Mouse (Mus musculus) CH12.LX (cell line): ENCODE measurements around the gene Morn5. TPM values are rescaled to one million over a fixed set of nuclear protein-coding genes. Genes with fewer than 3 reads are reported as not detected.

Source experiments
- DNase-seq: peaks from one replicate; pipeline ENCODE4 v3.0.0-alpha.2; 2013; ENCODE audit errors: extremely low read depth
- H3K27ac ChIP-seq: 2 replicates; pipeline ENCODE4 v1.5.1; 2012; ENCODE audit warnings: low read depth, mild to moderate bottlenecking, control low read depth, moderate library complexity; ENCODE audit not compliant: insufficient read depth
- H3K27me3 ChIP-seq: replicated peaks from 2 replicates; pipeline ENCODE3; 2012; ENCODE audit warnings: inconsistent platforms
- H3K36me3 ChIP-seq, 2 experiments: replicated peaks in 1 of 2; 2 replicates each; pipeline versions ENCODE3 to v1.6.1; 2012; ENCODE audit warnings: inconsistent platforms in 1 of 2, low read length in 1 of 2, mild to moderate bottlenecking in 1 of 2, mixed read lengths in 1 of 2, moderate library complexity in 1 of 2; ENCODE audit not compliant: control insufficient read depth in 1 of 2, insufficient read depth in 1 of 2
- H3K4me1 ChIP-seq, 2 experiments: 2 replicates each; pipeline ENCODE4 v1.6.1; 2012; ENCODE audit warnings: inconsistent platforms in 1 of 2, moderate library complexity in 1 of 2; ENCODE audit not compliant: insufficient read depth in 2 of 2, control insufficient read depth in 1 of 2
- H3K4me2 ChIP-seq: 2 replicates; pipeline ENCODE4 v1.6.1; 2012; ENCODE audit warnings: low read depth, mild to moderate bottlenecking, control low read depth; ENCODE audit not compliant: poor library complexity, insufficient read depth, severe bottlenecking
- H3K4me3 ChIP-seq, 3 experiments: fragments of 150-350 bp in 1 of 3; sonication (generic) in 1 of 3; replicated peaks in 1 of 3; 2 replicates each; pipeline versions ENCODE3 to v1.5.1; 2011 to 2012; ENCODE audit warnings: low read depth in 2 of 3, low read length in 2 of 3, mild to moderate bottlenecking in 2 of 3, moderate library complexity in 2 of 3, control low read depth in 1 of 3, improper control_type of control experiment in 1 of 3, inconsistent platforms in 1 of 3, mixed read lengths in 1 of 3; ENCODE audit not compliant: poor library complexity in 1 of 3
- H3K79me2 ChIP-seq: replicated peaks from 2 replicates; pipeline ENCODE4 v1.6.1; 2012; ENCODE audit warnings: mild to moderate bottlenecking, moderate library complexity; ENCODE audit not compliant: control insufficient read depth, poor library complexity, insufficient read depth, severe bottlenecking; ENCODE audit errors: extremely low read depth
- H3K9ac ChIP-seq: 2 replicates; pipeline ENCODE4 v1.6.1; 2012; ENCODE audit warnings: low read depth, mild to moderate bottlenecking, control low read depth, moderate library complexity; ENCODE audit not compliant: insufficient read depth
- H3K9me3 ChIP-seq: replicated peaks from 2 replicates; pipeline ENCODE3; 2012; ENCODE audit warnings: low read length, inconsistent platforms, mixed read lengths
- BHLHE40 ChIP-seq: IDR thresholded peaks from 2 replicates; pipeline ENCODE4 v1.6.1; 2011; ENCODE audit warnings: mild to moderate bottlenecking, low read depth, low read length, improper control_type of control experiment
- CTCF ChIP-seq, 2 experiments: IDR thresholded peaks in 1 of 2; conservative IDR thresholded peaks in 1 of 2; 2 replicates each; pipeline ENCODE4 v1.5.1; 2011 to 2012; ENCODE audit warnings: low read depth in 2 of 2, low read length in 2 of 2, improper control_type of control experiment in 1 of 2, inconsistent platforms in 1 of 2, mild to moderate bottlenecking in 1 of 2, moderate library complexity in 1 of 2
- ETS1 ChIP-seq: conservative IDR thresholded peaks from 2 replicates; pipeline ENCODE4 v1.6.1; 2012; ENCODE audit warnings: low read depth, mild to moderate bottlenecking, inconsistent platforms, low read length, improper control_type of control experiment, moderate library complexity
- GABPA ChIP-seq: IDR thresholded peaks from 2 replicates; pipeline ENCODE4 v1.6.1; 2012; ENCODE audit warnings: low read depth, low read length, improper control_type of control experiment, inconsistent platforms; ENCODE audit not compliant: insufficient replicate concordance
- HCFC1 ChIP-seq: IDR thresholded peaks from 2 replicates; pipeline ENCODE4 v1.6.1; 2012; ENCODE audit warnings: low read depth, mild to moderate bottlenecking, inconsistent platforms, low read length, improper control_type of control experiment
- IRF4 ChIP-seq: IDR thresholded peaks from 2 replicates; pipeline ENCODE4 v1.6.1; 2014; ENCODE audit warnings: low read depth, mild to moderate bottlenecking, inconsistent platforms, low read length, improper control_type of control experiment
- KAT2A ChIP-seq: IDR thresholded peaks from 2 replicates; pipeline ENCODE4 v1.6.1; 2012; ENCODE audit warnings: low read length, improper control_type of control experiment, inconsistent platforms; ENCODE audit not compliant: insufficient replicate concordance
- MAZ ChIP-seq: IDR thresholded peaks from 2 replicates; pipeline ENCODE4 v1.6.1; 2012; ENCODE audit warnings: low read depth, mild to moderate bottlenecking, inconsistent platforms, low read length, improper control_type of control experiment, moderate library complexity
- NRF1 ChIP-seq: IDR thresholded peaks from 2 replicates; pipeline ENCODE4 v1.6.1; 2014; ENCODE audit warnings: low read depth, mild to moderate bottlenecking, inconsistent platforms, low read length, improper control_type of control experiment, moderate library complexity
- RAD21 ChIP-seq: IDR thresholded peaks from 2 replicates; pipeline ENCODE4 v1.6.1; 2011; ENCODE audit warnings: low read depth, mild to moderate bottlenecking, low read length, improper control_type of control experiment, moderate library complexity
- RCOR1 ChIP-seq: conservative IDR thresholded peaks from 2 replicates; pipeline ENCODE4 v1.6.1; 2012; ENCODE audit warnings: low read depth, mild to moderate bottlenecking, inconsistent platforms, low read length, improper control_type of control experiment
- SIN3A ChIP-seq: IDR thresholded peaks from 2 replicates; pipeline ENCODE4 v1.6.1; 2012; ENCODE audit warnings: low read length, improper control_type of control experiment, inconsistent platforms
- SMC3 ChIP-seq: IDR thresholded peaks from 2 replicates; pipeline ENCODE4 v1.6.1; 2011; ENCODE audit warnings: low read depth, low read length, improper control_type of control experiment
- TBP ChIP-seq: conservative IDR thresholded peaks from 2 replicates; pipeline ENCODE4 v1.6.1; 2011; ENCODE audit warnings: low read depth, low read length, improper control_type of control experiment
- TCF12 ChIP-seq: IDR thresholded peaks from 2 replicates; pipeline ENCODE4 v1.6.1; 2014; ENCODE audit warnings: low read depth, mild to moderate bottlenecking, inconsistent platforms, low read length, improper control_type of control experiment
- USF1 ChIP-seq: IDR thresholded peaks from 2 replicates; pipeline ENCODE4 v1.6.1; 2014; ENCODE audit warnings: low read depth, mild to moderate bottlenecking, inconsistent platforms, low read length, improper control_type of control experiment
- USF2 ChIP-seq: conservative IDR thresholded peaks from 2 replicates; pipeline ENCODE4 v1.6.1; 2011; ENCODE audit warnings: low read depth, low read length, improper control_type of control experiment
- ZC3H11A ChIP-seq: IDR thresholded peaks from 2 replicates; pipeline ENCODE4 v1.6.1; 2012; ENCODE audit warnings: low read depth, mild to moderate bottlenecking, inconsistent platforms, low read length, improper control_type of control experiment
- ZNF384 ChIP-seq: IDR thresholded peaks from 2 replicates; pipeline ENCODE4 v1.6.1; 2012; ENCODE audit warnings: low read depth, low read length, improper control_type of control experiment, inconsistent platforms
- dilution Hi-C: fragments of 300-500 bp; cut with MboI; formaldehyde crosslinking; loops from 2 replicates; pipeline ENCODE4 v1.14.3; 2020; ENCODE audit warnings: low sequenced_read_pairs; ENCODE audit not compliant: extremely low pct_unique_long_range_greater_than_20kb, extremely low pct_ligation_motif_present
- in situ Hi-C: fragments of 300-500 bp; cut with MboI; formaldehyde crosslinking; loops from 3 replicates; pipeline ENCODE4 v1.14.3; 2019; ENCODE audit warnings: low sequenced_read_pairs, low pct_ligation_motif_present, low pct_unique_long_range_greater_than_20kb, mixed read lengths
- polyA plus RNA-seq: library from polyadenylated mRNA; unstranded; fragments of >175 nt; gene quantifications from 2 replicates; pipeline ENCODE4 v1.2.1, GENCODE M21; 2012; ENCODE audit warnings: low read depth; ENCODE audit not compliant: insufficient read length
- total RNA-seq, 2 experiments: library from RNA; depleted of rRNA; stranded (reverse); fragments of 300-350 nt in 1 of 2; fragments of >200 nt in 1 of 2; gene quantifications; 2 replicates each; pipeline ENCODE4 v1.2.3; 2012 to 2014

The Morn5 gene
- total and polyA plus RNA-seq, 3 experiments: 0.38 TPM; not detected in 2

DNA sequence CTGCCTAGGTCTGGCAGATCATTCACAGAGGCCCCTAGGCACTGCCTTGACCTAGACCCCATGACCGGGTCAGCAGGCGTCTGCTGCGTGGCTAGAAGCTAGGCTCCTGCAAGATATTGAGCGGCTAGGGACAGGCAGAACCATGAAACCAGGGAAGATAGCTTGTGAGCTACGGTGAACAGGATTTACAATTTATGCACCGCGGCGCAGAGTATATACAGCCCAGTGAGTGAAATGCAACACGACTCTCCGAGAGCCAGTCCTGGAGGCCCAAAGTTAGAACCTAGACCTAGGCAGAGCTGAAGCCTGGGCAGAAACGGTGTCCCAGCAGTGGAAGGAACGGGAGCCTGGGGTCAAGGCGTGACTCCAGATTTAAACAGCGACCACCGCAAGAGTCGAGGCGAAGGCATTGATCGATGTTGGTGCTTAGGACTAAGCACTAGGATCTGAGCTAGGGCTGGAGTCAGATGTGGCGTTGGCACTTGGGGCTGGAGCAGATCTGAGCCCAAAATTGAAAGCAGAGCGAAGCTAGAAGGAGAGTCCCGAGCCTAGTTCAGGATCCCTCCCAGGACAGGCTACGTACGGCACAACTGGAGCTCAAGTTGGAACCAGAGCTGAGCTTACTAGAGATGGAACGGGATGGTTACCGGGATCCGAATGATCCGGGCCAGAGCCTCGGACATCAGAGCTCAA lies 52.8 kb downstream of the Morn5 start:
- H3K9me3 ChIP-seq: peaks cover 3% of the 10 kb centered on the region
- no peak overlapping the region for H3K9ac ChIP-seq
- H3K4me3 ChIP-seq: no peak overlapping the region
- H3K4me1 ChIP-seq: no peaks in the 10 kb centered on the region; a peak in 1 of 4 replicates
- H3K27me3 ChIP-seq: peaks cover 65% of the 10 kb centered on the region
- no peak overlapping the region for H3K27ac ChIP-seq
- no peak for DNase-seq
- no peak overlapping the region for H3K4me2 ChIP-seq
- in situ Hi-C loops: no loop called here
- TF ChIP-seq RAD21 (no peak), GABPA (no peak), ZNF384 (no peak), KAT2A (no peak), BHLHE40 (no peak), USF2 (no peak), NRF1 (no peak), SMC3 (no peak), TCF12 (no peak), USF1 (no peak), IRF4 (no peak)
- dilution Hi-C loops: no loop called here
- H3K36me3 ChIP-seq: no peaks in the 10 kb centered on the region
- H3K79me2 ChIP-seq: no peaks in the 10 kb centered on the region

DNA sequence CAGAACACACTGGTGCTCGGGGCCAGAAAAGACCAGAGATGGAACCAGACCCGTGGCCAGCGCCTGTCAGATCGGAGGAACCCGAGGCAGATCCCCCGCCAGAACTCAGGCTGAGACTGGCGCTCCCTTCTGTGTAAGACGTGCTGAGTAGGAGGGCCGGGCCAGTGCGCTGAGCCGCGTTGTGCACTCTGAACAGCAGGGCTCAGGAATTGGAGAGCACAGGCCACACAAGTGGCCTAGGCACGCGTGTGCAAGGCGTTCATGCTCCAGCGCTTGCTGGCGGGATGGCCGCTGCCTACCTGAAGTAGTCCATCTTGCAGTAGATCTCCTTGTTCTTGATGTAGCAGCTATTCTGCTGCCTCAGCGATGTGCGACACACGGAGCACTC lies 53.3 kb downstream of the Morn5 start:
- Histone ChIP-seq H3K79me2 (no peaks in the 10 kb centered on the region), H3K9me3 (peaks cover 3% of the 10 kb centered on the region), H3K27ac (no peak overlapping the region), H3K9ac (no peak overlapping the region), H3K4me2 (no peak overlapping the region), H3K4me1 (no peaks in the 10 kb centered on the region; a peak in 1 of 4 replicates), H3K27me3 (peaks cover 61% of the 10 kb centered on the region), H3K4me3 (no peak overlapping the region), H3K36me3 (no peaks in the 10 kb centered on the region)
- TF ChIP-seq NRF1: no peak
- TF ChIP-seq IRF4: no peak
- TF ChIP-seq HCFC1: no peak
- no peak for TF ChIP-seq TBP
- no peak for TF ChIP-seq RCOR1
- no peak for TF ChIP-seq SIN3A
- TF ChIP-seq ETS1: no peak
- TF ChIP-seq ZC3H11A: no peak
- TF ChIP-seq MAZ: no peak
- TF ChIP-seq CTCF (conservative IDR thresholded peaks at IDR 0.05 in 1 of 2, IDR thresholded peaks at IDR 0.05 in 1 of 2; ENCODE audit: low read depth in 2 of 2, low read length in 2 of 2): no peak
- in situ Hi-C loops (no loop called here), dilution Hi-C loops (no loop called here)
- no peak for DNase-seq
